Mouse (Mus musculus): ENCODE data around the gene Srrd.

Gene Srrd

DNA sequence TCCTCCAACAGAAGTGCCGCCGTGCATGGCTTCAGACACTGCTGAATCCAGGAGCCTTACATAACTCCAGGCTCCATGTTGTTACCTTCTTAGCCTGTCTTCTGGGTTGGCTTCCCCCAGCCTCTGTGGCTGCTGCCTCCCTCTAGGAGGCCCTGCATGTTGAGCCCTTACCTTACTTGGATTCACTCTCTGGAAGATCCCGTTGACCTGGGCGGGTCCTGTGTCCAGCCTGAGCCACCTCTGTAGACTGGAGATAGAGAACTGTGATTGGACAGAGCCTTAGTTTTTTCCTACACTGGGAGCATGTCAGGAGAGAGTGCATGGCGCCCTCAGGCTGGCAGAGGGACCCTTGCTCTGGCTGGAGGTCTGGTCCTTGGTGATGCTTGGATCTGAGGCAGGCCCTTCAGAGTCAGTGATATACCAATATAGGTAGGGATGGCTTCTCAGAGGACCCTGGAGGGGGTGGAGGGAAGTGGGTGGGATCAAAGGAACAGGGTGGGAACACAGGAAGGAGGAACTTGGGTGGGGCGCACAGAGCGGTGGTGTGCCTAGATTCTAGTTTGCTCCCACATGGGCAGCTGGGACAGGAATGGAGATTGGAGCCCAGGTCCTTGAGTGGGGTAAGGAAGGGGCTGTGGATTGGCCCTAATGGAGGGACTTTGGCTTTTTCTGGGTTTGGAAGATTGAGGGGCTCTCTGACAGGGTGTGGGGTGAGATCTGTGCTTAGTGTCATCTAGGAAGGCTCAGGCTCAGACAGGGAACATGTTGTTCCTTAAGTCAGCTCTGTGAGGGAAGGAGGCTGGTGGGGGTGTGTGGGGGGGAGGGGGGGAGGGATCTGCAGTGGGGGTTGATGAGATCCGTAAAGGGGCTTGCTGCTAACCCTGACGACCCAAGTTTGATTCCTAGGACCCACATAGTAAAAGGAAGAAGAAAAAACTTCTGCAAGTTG, 54.4 kb downstream of the Srrd start:
- DNase-seq: no peak

DNA sequence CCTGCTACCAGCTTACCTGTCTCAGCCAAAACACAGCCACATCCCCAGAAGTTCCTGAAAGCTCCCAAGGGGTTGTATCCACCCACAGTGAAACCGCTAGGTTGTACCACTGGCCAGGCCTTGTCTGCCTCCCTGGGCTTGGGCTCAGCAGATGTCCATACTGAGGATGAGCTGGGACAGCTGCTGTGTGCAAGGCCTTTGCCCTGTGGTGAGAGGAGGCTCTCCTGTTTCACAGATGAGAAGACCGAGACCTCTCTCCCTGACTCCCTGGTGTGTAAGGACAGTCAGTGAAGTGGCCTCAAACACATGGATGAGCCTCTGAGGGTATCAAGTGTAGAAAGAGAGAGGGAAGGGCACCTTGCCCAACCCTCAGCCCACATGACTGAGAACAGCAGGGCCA, 55.2 kb downstream of the Srrd start:
- no peak for DNase-seq
